ENCODE assay signal across 10 mouse cellular contexts in genomic region chr4:87901166-87901565, GRCm38 (mm10).
DNase-seq lines count a peak whose midpoint lies in the region; ATAC-seq and TF ChIP-seq lines count a peak whose summit lies in the region.
"Had no signal": no experiment of that assay in that cellular context is flagged by ENCODE, and none has a peak within 500 bp of the region (broad histone marks: within the 10 kb centered on the region; RNA-seq: fewer than 3 reads in every experiment).

No protein-coding gene starts in this region.

- H3K36me3 ChIP-seq in intestine, postnatal 0 days (ENCODE audit: control insufficient read depth, insufficient read depth): no peaks in the 10 kb centered on the region
- no peaks in the 10 kb centered on the region for H3K36me3 ChIP-seq in intestine, embryonic 16.5 days (ENCODE audit: control insufficient read depth, insufficient read depth, low read length)
- H3K36me3 ChIP-seq: heart, embryonic 13.5 days; neural tube, embryonic 12.5 days had no signal

- no peak overlapping the region for H3K4me2 ChIP-seq in intestine, postnatal 0 days (replicated peaks; ENCODE audit: low read depth)
- H3K4me2 ChIP-seq in intestine, embryonic 16.5 days (ENCODE audit: low read depth, low read length): no peak overlapping the region
- H3K4me2 ChIP-seq: heart, embryonic 13.5 days; neural tube, embryonic 12.5 days had no signal

- no peak overlapping the region for H3K9ac ChIP-seq in intestine, postnatal 0 days (ENCODE audit: low read depth, low read length)
- no peak overlapping the region for H3K9ac ChIP-seq in intestine, embryonic 16.5 days (ENCODE audit: low read depth, low read length)
- H3K9ac ChIP-seq: heart, embryonic 13.5 days; neural tube, embryonic 12.5 days had no signal

- H3K27ac ChIP-seq in intestine, postnatal 0 days (ENCODE audit: low read depth, low read length): no peak overlapping the region
- H3K27ac ChIP-seq in intestine, embryonic 16.5 days (ENCODE audit: low read length): no peak overlapping the region
- H3K27ac ChIP-seq: heart, embryonic 13.5 days; neural tube, embryonic 12.5 days had no signal

- peak; percentile 11 for DNase-seq in adrenal gland, adult 2 months
- no peak for DNase-seq in adrenal gland, postnatal 4 days (ENCODE audit: low spot score in 2 of 2)
- DNase-seq in brain, embryonic 14.5 days (ENCODE audit: low read depth): peak; percentile 65
- peak; percentile 28 for DNase-seq in heart, postnatal 4 days

- H3K9me3 ChIP-seq in intestine, postnatal 0 days (ENCODE audit: control insufficient read depth): no peaks in the 10 kb centered on the region
- H3K9me3 ChIP-seq in intestine, embryonic 16.5 days (ENCODE audit: control insufficient read depth, low read length): no peaks in the 10 kb centered on the region
- H3K9me3 ChIP-seq: heart, embryonic 13.5 days; neural tube, embryonic 12.5 days had no signal

- no peak overlapping the region for H3K4me3 ChIP-seq in intestine, postnatal 0 days (ENCODE audit: low read depth, low read length)
- no peak overlapping the region for H3K4me3 ChIP-seq in intestine, embryonic 16.5 days (ENCODE audit: low read length)
- H3K4me3 ChIP-seq: heart, embryonic 13.5 days; neural tube, embryonic 12.5 days had no signal

- TF ChIP-seq CTCF in intestine, postnatal 0 days (IDR thresholded peaks at IDR 0.05; ENCODE audit: low read depth): peak; percentile 32; the same call in 1 of the 2 replicates
- no peak for TF ChIP-seq CTCF in brain, embryonic 14.5 days (IDR thresholded peaks at IDR 0.05; ENCODE audit: borderline replicate concordance, extremely low read depth, insufficient read depth, insufficient read length)

- 38% methylated on average over 1 of the region's 1 CpGs for WGBS in intestine, postnatal 0 days
- 31% methylated on average over 1 of the region's 1 CpGs for WGBS in intestine, embryonic 16.5 days

- peaks cover 2% of the 10 kb centered on the region; the same call in 1 of the 2 replicates for H3K4me1 ChIP-seq in intestine, postnatal 0 days (replicated peaks; ENCODE audit: control insufficient read depth, insufficient read depth, low read length)
- peaks cover 13% of the 10 kb centered on the region for H3K4me1 ChIP-seq in intestine, embryonic 16.5 days (ENCODE audit: control insufficient read depth, insufficient read depth, low read length)
- H3K4me1 ChIP-seq: neural tube, embryonic 12.5 days had no signal

- no peaks in the 10 kb centered on the region for H3K27me3 ChIP-seq in intestine, postnatal 0 days (replicated peaks; ENCODE audit: control insufficient read depth, insufficient read depth, low read length)
- H3K27me3 ChIP-seq in intestine, embryonic 16.5 days (replicated peaks; ENCODE audit: control insufficient read depth, insufficient read depth, low read length): no peaks in the 10 kb centered on the region
- H3K27me3 ChIP-seq: heart, embryonic 13.5 days; neural tube, embryonic 12.5 days had no signal

- ATAC-seq in intestine, postnatal 0 days: no peak
- no peak for ATAC-seq in intestine, embryonic 16.5 days
- ATAC-seq in erythroid progenitor cell, adult 5-6 weeks (replicated peaks; ENCODE audit: low FRiP score, poor library complexity, severe bottlenecking): no peak
- ATAC-seq in CD4-positive, CD25-positive, alpha-beta regulatory T cell, adult 4 months: no peak

- TF ChIP-seq POLR2A in brain, embryonic 14.5 days (IDR thresholded peaks at IDR 0.05; ENCODE audit: borderline replicate concordance, extremely low read depth, insufficient read depth, insufficient read length, poor library complexity, severe bottlenecking): no peak

Comparison
In these comparisons a context has a peak if more than half of its experiments do, and no peak if none do; other contexts are left out.
1. DNase-seq: peak in adrenal gland, adult 2 months (single experiment), brain, embryonic 14.5 days (single experiment) and heart, postnatal 4 days (single experiment); none in adrenal gland, postnatal 4 days (0 of 2).